Mouse (Mus musculus) limb, embryonic 15.5 days (tissue): ENCODE measurements at regions not wholly inside any gene's neighbourhood (a gene's known extent, or its start where the extent isn't known, plus 50 kb on each side); places are given as distances from the start of the nearest gene placed in this dataset.

Experiments used
- ATAC-seq: fragments of 200-750 bp; cut with Nextera tagmentation; 2 replicates; pipeline ENCODE4 v1.8.0; 2017; ENCODE audit warnings: low read depth, moderate TSS enrichment; ENCODE audit not compliant: insufficient number of reproducible peaks, low FRiP score, low TSS enrichment
- H3K27ac ChIP-seq: fragments of 300-500 bp; sonication (generic); 2 replicates; pipeline ENCODE4 v1.5.1; 2015; ENCODE audit warnings: moderate library complexity, mild to moderate bottlenecking, inconsistent platforms
- H3K27me3 ChIP-seq: fragments of 300-500 bp; sonication (generic); 2 replicates; pipeline ENCODE4 v1.6.1; 2015; ENCODE audit warnings: inconsistent platforms
- H3K36me3 ChIP-seq: fragments of 300-500 bp; sonication (generic); 2 replicates; pipeline ENCODE4 v1.6.1; 2015; ENCODE audit warnings: inconsistent platforms
- H3K4me1 ChIP-seq: fragments of 300-500 bp; sonication (generic); 2 replicates; pipeline ENCODE4 v1.6.1; 2015; ENCODE audit warnings: inconsistent platforms
- H3K4me2 ChIP-seq: fragments of 300-500 bp; sonication (generic); 2 replicates; pipeline ENCODE4 v1.6.1; 2015; ENCODE audit warnings: mild to moderate bottlenecking, inconsistent platforms
- H3K4me3 ChIP-seq: fragments of 300-500 bp; sonication (generic); 2 replicates; pipeline ENCODE4 v1.5.1; 2015; ENCODE audit warnings: mild to moderate bottlenecking, inconsistent platforms
- H3K9ac ChIP-seq: fragments of 300-500 bp; sonication (generic); 2 replicates; pipeline ENCODE4 v1.6.1; 2015; ENCODE audit warnings: inconsistent platforms
- H3K9me3 ChIP-seq: fragments of 300-500 bp; sonication (generic); 2 replicates; pipeline ENCODE4 v1.6.1; 2016; ENCODE audit warnings: inconsistent platforms
- WGBS: fragments of 180-500 bp; shearing (Covaris S2); methylation state at CpG from one replicate; pipeline ENCODE4 v1.1.7; 2015; 5-methylcytosine and 5-hydroxymethylcytosine counted together

GRCm38 (mm10) chr5:74882563-74882962 is 162.0 kb downstream of the Chic2 start:
- H3K4me1 ChIP-seq: peaks cover 18% of the 10 kb centered on the region; the same call in 1 of the 2 replicates
- ATAC-seq: no peak
- 58% methylated on average over 12 of the region's 12 CpGs for WGBS
- no peaks in the 10 kb centered on the region for H3K9me3 ChIP-seq
- no peaks in the 10 kb centered on the region for H3K27me3 ChIP-seq
- no peak overlapping the region for H3K9ac ChIP-seq
- H3K4me3 ChIP-seq: no peak overlapping the region
- no peak overlapping the region for H3K4me2 ChIP-seq
- H3K27ac ChIP-seq: no peak overlapping the region
- no peaks in the 10 kb centered on the region for H3K36me3 ChIP-seq

GRCm38 (mm10) chr5:74880669-74881226 is 163.8 kb downstream of the Chic2 start:
- Histone ChIP-seq H3K4me1 (peaks cover 24% of the 10 kb centered on the region; the same call in 1 of the 2 replicates), H3K4me3 (no peak overlapping the region), H3K27ac (peak overlapping the region; percentile 67), H3K27me3 (no peaks in the 10 kb centered on the region), H3K4me2 (0 out of 2 replicates have a peak overlapping the region, but pooled peaks have one; percentile 4), H3K9ac (no peak overlapping the region), H3K36me3 (no peaks in the 10 kb centered on the region), H3K9me3 (no peaks in the 10 kb centered on the region)
- WGBS: 44% methylated on average over 10 of the region's 10 CpGs
- ATAC-seq: peak; percentile 75

GRCm38 (mm10) chr5:74880048-74880437 is 164.5 kb downstream of the Chic2 start:
- Histone ChIP-seq H3K27me3 (no peaks in the 10 kb centered on the region), H3K9me3 (no peaks in the 10 kb centered on the region), H3K4me2 (no peak overlapping the region), H3K9ac (no peak overlapping the region), H3K4me3 (no peak overlapping the region), H3K27ac (peak overlapping the region; percentile 67; the same call in 1 of the 2 replicates), H3K36me3 (no peaks in the 10 kb centered on the region), H3K4me1 (peaks cover 24% of the 10 kb centered on the region; the same call in 1 of the 2 replicates)
- 79% methylated on average over 6 of the region's 6 CpGs for WGBS
- ATAC-seq: no peak

GRCm38 (mm10) chr5:74879098-74880047 is 165.2 kb downstream of the Chic2 start:
- peaks cover 24% of the 10 kb centered on the region; the same call in 1 of the 2 replicates for H3K4me1 ChIP-seq
- no peak for ATAC-seq
- no peak overlapping the region for H3K4me3 ChIP-seq
- H3K9me3 ChIP-seq: no peaks in the 10 kb centered on the region
- no peaks in the 10 kb centered on the region for H3K27me3 ChIP-seq
- no peak overlapping the region for H3K9ac ChIP-seq
- whole genome bisulfite sequencing: 81% methylated on average over 13 of the region's 13 CpGs
- no peaks in the 10 kb centered on the region for H3K36me3 ChIP-seq
- H3K4me2 ChIP-seq: no peak overlapping the region
- H3K27ac ChIP-seq: no peak overlapping the region

- no peak for ATAC-seq
- H3K36me3 ChIP-seq: no peaks in the 10 kb centered on the region
Measured at GRCm38 (mm10) chr5:74877595-74877994, 167.0 kb downstream of the Chic2 start.

GRCm38 (mm10) chr5:74877185-74877584 is 167.4 kb downstream of the Chic2 start:
- Histone ChIP-seq H3K4me1 (peaks cover 24% of the 10 kb centered on the region; the same call in 1 of the 2 replicates), H3K9ac (no peak overlapping the region), H3K27me3 (no peaks in the 10 kb centered on the region), H3K36me3 (no peaks in the 10 kb centered on the region), H3K4me3 (no peak overlapping the region), H3K9me3 (no peaks in the 10 kb centered on the region), H3K4me2 (no peak overlapping the region), H3K27ac (no peak overlapping the region)
- WGBS: 39% methylated on average over 6 of the region's 6 CpGs
- no peak for ATAC-seq

More at GRCm38 (mm10) chr5:74877595-74877994, 167.0 kb downstream of the Chic2 start:
- Histone ChIP-seq H3K4me3 (no peak overlapping the region), H3K9ac (no peak overlapping the region), H3K4me2 (no peak overlapping the region), H3K4me1 (peaks cover 24% of the 10 kb centered on the region; the same call in 1 of the 2 replicates), H3K27me3 (no peaks in the 10 kb centered on the region), H3K27ac (no peak overlapping the region), H3K9me3 (no peaks in the 10 kb centered on the region)
- WGBS: 18% methylated on average over 5 of the region's 5 CpGs

GRCm38 (mm10) chr5:74874691-74875090 is 169.9 kb downstream of the Chic2 start:
- no peaks in the 10 kb centered on the region for H3K36me3 ChIP-seq
- WGBS: 51% methylated on average over 6 of the region's 6 CpGs
- no peak overlapping the region for H3K27ac ChIP-seq
- no peak overlapping the region for H3K4me3 ChIP-seq
- ATAC-seq: no peak
- H3K9ac ChIP-seq: no peak overlapping the region
- no peaks in the 10 kb centered on the region for H3K27me3 ChIP-seq
- H3K4me2 ChIP-seq: no peak overlapping the region
- peaks cover 10% of the 10 kb centered on the region; the same call in 1 of the 2 replicates for H3K4me1 ChIP-seq
- no peaks in the 10 kb centered on the region for H3K9me3 ChIP-seq

GRCm38 (mm10) chr5:74870615-74871014 is 167.9 kb upstream of the Lnx1 start:
- Histone ChIP-seq H3K27ac (no peak overlapping the region), H3K9ac (no peak overlapping the region), H3K4me2 (no peak overlapping the region), H3K4me1 (no peaks in the 10 kb centered on the region), H3K9me3 (no peaks in the 10 kb centered on the region), H3K36me3 (no peaks in the 10 kb centered on the region), H3K4me3 (no peak overlapping the region), H3K27me3 (no peaks in the 10 kb centered on the region)
- no peak for ATAC-seq
- WGBS: 71% methylated on average over 12 of the region's 12 CpGs

- 88% methylated on average over 11 of the region's 11 CpGs for WGBS
- H3K4me1 ChIP-seq: no peaks in the 10 kb centered on the region
- no peaks in the 10 kb centered on the region for H3K36me3 ChIP-seq
- no peak for ATAC-seq
- no peaks in the 10 kb centered on the region for H3K9me3 ChIP-seq
- H3K4me2 ChIP-seq: no peak overlapping the region
- no peak overlapping the region for H3K27ac ChIP-seq
- H3K4me3 ChIP-seq: no peak overlapping the region
- no peak overlapping the region for H3K9ac ChIP-seq
- no peaks in the 10 kb centered on the region for H3K27me3 ChIP-seq
Measured at GRCm38 (mm10) chr5:74867113-74867785, 164.5 kb upstream of the Lnx1 start.

- Histone ChIP-seq H3K27me3 (no peaks in the 10 kb centered on the region), H3K27ac (no peak overlapping the region), H3K9ac (no peak overlapping the region), H3K9me3 (no peaks in the 10 kb centered on the region), H3K4me2 (no peak overlapping the region), H3K36me3 (no peaks in the 10 kb centered on the region), H3K4me3 (no peak overlapping the region), H3K4me1 (no peaks in the 10 kb centered on the region)
- 43% methylated on average over 7 of the region's 7 CpGs for WGBS
- no peak for ATAC-seq
Measured at GRCm38 (mm10) chr5:74866697-74867096, 164.0 kb upstream of the Lnx1 start.

GRCm38 (mm10) chr5:74865446-74865845 is 162.7 kb upstream of the Lnx1 start:
- ATAC-seq: no peak
- H3K4me3 ChIP-seq: no peak overlapping the region
- WGBS: 85% methylated on average over 9 of the region's 9 CpGs

More at GRCm38 (mm10) chr5:74865446-74865845, 162.7 kb upstream of the Lnx1 start:
- Histone ChIP-seq H3K27me3 (no peaks in the 10 kb centered on the region), H3K36me3 (no peaks in the 10 kb centered on the region), H3K4me1 (no peaks in the 10 kb centered on the region), H3K9ac (no peak overlapping the region), H3K27ac (no peak overlapping the region), H3K4me2 (no peak overlapping the region), H3K9me3 (no peaks in the 10 kb centered on the region)
